Mouse (Mus musculus): Measurements from ENCODE around the gene Ccdc58. TPM values are rescaled to one million over a fixed set of nuclear protein-coding genes. Genes with fewer than 3 reads are reported as not detected.
A peak's percentile ranks its signal among the peaks of the same experiment; 100 is the strongest.
"Not testable (repeated sequence)": the region's sequence is repeated elsewhere in the genome, so short reads cannot be mapped to it uniquely, and the experiment has no call there.

Ccdc58 gene
- 10 to 100 TPM; 40.4 to 55.3 TPM for total RNA-seq (2021)
- long read RNA-seq, experiment 1, transcript Ccdc58-203 (5 exons, 1,073 nt) = major isoform, 30 of 41 reads
- long read RNA-seq, experiment 1, partial matches to known transcripts = 2 of 41 reads
- long read RNA-seq, experiment 1, other reads (novel, unspliced or antisense) = 6 of 41 reads
- long read RNA-seq, experiment 2, transcript Ccdc58-203 (5 exons, 1,073 nt) = major isoform, 5 of 8 reads
- long read RNA-seq, experiment 2, partial matches to known transcripts = 1 of 8 reads
- long read RNA-seq, experiment 2, other reads (novel, unspliced or antisense) = 0 of 8 reads

DNA sequence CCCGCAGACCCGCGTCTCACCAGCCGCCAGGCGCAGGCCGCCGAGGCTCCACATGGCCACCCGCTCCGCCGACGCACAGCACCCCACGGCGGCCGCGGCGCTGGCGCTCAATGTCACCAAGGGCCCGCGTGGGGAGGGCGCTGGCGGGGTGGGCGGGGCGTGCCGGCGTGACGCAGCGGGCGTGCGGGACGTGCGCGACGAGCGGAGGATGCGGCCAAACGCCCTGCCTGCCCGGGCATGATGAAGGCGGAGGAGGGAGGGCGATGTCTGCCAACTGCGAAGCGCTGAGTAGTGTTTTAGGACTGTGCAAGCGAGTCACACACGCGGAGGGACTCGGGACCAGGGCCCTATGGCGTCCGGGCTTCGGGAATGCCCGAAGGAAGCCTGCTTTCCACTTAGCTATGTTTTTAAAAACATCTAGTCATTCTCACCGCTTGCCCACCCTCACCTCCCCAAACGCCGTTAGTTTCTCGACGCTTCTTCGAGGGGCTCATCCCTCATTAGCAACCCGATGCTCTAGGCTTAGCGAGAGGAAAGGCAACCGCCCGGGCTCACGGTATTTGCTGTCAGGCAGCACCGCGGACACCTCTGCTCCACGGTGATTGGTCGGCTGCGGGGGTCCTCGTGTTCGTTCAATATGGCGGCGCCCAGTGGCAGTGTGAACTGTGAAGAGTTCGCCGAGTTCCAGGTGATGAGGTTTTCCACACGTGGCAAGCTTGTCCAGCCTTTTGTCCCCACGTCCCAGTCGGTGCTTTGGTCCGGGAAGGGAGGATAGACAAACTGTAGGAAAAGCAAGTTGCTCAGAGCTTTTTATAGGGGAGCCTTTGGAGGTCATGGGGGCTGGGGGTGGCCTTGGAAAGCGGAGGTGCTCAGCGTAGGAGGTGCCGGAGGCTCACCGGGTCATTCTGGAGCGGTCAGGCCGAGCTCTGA is at the start of gene Ccdc58, which contains the start of gene Fam162a:
Gene Ccdc58 (plus strand): TSS at position 236 of the 930 bp plus-strand sequence.
Gene Fam162a (minus strand): TSS at position 145 of the 930 bp plus-strand sequence.
- DNase-seq = peak; percentile 95 to 96

DNA sequence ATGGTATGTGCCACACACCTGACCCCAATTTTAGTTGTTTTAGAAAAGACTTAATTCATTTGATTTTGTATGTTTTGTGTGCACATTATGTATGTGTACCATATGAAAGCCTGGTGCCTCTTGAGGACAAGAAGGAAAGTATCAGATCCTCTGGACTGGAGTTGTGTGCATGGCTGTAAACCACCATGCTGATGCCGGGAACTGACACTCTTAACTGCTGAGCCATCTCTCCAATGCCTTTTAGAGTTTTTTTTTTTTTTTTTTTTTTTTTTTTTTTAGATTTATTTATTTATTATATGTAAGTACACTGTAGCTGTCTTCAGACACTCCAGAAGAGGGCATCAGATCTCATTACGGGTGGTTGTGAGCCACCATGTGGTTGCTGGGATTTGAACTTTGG is 43.4 kb upstream of the Ccdc58 start:
- DNase-seq = not testable (repeated sequence)

DNA sequence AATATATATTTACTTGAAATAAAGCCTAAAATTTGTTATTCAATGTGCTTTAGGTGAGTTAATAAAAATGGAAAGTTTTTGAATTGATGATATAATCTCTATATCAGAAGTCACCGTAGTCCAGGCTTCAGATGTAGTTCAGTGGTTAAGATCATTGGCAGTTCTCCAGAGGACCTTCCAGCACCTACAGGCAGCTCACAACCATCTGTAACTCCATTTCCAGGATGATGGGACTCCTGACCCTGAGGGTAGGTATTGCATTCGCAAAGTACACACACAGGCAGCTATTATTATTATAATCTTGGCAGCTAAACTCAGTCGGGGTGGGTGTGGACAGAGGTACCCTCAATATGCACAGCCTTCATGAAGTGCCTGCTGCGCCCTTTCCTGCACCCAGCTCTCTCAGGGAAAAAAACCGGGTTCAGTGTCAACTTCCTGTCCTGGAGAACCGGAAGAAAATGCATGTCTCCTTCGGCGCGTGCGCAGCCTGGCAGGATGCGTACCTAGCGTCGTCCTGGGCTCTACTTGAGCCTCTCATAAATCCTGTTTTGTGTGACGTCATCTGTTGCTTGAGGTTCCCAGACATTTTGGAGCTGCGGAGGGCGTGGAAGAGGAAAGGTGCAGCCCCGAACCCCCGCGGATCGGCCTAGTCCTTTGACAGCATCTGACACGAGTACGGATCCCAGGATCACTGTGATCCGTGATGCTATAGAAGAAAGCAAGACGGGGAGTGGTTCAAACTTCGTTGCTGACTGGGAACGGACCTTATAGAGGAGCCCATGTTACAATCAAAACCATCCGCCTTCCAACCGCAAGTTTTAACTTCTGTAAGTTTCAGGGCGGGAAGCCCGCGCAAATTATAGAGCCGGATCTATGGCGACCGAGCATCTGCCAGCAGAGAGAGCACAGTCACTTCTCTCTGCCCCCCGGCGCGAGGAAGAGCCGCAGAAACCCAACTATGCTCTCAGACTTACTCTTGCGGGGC is 30.6 kb upstream of the Ccdc58 start, which contains the start of gene Wdr5b:
Gene Wdr5b (plus strand): TSS at position 551 of the 985 bp plus-strand sequence.
- peak; percentile 90 to 93 for DNase-seq

DNA sequence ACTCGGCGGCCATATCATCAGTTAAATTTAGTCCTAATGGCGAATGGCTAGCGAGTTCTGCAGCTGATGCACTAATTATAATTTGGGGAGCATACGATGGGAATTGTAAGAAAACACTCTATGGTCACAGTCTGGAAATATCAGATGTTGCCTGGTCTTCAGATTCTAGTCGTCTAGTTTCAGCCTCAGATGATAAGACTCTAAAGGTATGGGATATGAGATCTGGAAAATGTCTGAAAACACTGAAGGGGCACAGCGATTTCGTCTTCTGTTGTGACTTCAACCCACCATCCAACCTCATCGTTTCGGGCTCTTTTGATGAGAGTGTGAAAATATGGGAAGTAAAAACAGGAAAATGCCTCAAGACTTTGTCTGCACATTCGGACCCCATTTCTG is 29.9 kb upstream of the Ccdc58 start:
- no peak for DNase-seq

DNA sequence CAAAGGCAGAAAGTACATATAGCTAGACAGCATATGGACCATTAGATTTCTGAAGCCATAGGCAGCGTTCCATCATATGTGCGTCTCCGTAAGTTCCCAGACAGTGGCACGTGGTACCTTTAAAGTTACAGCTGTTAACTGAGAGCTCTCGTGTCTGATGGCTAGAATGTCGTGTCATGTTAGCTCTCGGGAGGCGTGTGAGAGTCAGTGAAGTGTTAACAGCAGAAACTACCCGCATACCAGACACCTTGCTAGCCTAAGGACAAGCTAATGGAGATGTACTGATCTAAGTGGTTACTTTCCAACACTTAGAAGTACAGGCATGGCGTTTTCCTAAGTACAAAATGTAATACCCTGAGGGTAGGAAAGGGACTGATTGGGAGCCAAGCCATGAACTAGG is 28.4 kb upstream of the Ccdc58 start:
- DNase-seq = no peak

DNA sequence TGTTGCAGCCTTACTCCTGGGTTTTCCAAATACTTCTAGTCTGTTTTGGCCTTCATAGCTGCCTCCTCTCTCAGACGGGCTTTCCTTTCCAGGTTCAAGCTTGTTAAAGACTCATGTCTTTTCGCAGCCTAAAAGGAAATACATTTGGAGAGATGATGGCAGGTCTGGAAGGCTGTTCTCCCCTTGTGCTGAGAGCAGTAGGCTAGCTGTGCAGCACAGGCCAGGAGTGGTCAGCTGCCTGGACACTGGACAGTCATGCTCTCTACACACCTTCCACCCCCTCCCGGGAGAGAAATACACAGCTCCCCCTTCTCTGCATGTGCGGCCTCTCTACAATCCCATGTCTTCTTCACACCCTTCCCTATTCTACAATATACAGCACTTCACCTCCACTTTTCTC is 27.5 kb upstream of the Ccdc58 start:
- DNase-seq = no peak

DNA sequence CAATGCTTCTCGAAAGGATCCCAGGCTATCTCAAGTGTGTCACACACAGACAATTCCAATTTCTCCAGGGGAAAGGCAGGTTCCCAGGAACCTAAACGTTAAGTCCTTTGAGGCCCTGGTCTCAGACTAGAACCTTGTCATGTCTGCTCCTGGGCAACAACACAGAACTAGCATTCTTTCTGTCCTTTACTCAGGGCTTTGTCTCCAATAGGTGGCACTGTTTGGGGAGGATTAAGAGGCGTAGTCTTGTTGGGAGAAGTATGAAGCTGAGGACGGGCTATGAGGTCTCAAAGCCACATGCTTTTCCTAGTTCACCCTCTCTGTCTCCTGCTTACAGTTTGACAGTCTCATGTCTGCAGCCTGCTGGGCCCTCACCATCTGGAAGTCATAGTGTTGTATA is 23.9 kb upstream of the Ccdc58 start:
- no peak for DNase-seq

DNA sequence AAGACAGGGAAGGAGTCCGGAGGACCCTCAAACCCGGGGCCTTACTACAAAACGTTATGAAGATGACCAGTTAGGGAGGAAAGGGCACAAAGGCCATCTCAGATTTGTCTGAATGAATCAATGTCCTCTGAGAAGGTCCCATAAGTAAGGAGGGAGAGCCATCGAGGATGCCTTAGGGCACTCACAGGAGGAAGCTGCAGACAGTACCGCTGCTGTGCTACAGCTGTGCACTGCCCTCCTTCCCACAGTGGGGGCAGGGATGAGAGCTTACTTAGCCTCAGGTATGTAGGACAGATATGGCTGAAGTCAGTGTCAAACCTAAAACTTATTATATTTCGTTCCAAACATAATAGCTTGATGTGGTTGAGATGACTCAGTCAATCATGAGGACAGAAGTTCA is 20.0 kb upstream of the Ccdc58 start:
- no peak for DNase-seq

DNA sequence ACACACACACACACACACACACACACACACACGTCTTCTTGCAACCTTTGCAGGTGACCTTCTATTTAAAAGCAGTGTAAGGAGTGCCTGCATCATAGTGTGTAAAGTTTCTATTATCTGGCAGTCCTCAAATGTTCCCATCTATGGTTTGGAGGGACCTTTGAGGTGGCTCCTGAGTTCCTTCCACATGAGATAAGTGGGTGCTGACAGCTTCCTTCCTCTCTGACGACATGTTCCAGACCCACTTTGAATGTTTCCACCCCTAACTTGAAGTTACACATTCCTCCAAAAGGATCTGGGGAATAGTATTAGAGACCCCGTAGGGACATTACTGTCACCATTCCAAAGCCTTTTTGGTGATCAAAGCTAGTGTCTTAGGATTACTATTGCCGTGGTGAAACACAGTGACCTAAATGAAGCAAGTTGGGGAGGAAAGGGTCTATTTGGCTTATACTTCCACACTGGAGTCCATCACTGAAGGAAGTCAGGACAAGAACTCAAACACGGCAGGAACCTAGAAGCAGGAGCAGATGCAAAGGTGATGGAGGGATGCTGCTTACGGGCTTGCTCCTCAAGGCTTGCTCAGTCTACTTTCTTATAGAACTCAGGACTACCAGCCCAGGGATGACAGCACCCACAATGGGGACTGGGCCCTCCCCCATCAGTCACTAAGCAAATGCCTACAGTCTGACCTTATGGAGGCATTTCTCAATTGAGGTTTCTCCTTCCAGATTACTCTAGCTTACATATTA is 17.8 kb upstream of the Ccdc58 start:
- no peak for DNase-seq

DNA sequence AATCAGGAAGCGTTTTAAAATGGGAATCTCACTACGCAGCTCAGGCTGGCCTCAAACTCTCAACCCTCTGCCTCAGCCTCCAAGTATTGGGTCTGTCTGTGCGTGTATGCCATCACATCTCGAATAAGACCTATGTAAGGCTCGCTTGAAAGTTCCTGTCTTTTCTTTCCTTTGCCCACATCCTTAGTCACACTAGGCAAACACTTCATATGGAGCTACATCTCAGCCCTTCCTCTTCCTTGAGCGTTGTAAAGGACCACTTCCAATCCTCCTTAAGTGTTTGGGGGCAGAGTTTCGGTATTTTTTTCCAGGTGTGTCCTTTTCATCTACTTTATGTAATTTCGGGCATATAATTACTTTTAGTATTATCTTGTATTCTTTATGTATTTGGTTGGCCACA is 16.6 kb upstream of the Ccdc58 start:
- DNase-seq = no peak

DNA sequence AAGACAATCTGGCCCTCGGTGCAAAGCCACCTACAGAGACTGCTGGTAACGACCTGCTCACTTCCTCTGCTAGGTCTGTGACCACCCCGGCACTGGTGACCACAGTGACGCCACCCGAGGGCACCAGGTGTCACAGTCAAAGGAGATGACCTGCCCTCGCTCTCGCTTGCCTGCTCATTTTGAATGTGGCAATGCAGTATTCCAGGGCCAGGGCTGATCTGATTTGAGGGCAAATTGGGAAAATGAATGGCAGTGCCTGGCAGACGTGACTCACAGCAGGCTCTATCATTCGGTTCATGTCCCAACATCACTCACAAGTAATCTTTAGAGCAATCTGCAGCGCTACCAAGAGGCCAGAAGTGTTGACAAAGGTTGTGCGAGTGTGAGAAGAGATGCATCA is 15.1 kb upstream of the Ccdc58 start:
- peak in 1 of 2 experiments; percentile 31 for DNase-seq

DNA sequence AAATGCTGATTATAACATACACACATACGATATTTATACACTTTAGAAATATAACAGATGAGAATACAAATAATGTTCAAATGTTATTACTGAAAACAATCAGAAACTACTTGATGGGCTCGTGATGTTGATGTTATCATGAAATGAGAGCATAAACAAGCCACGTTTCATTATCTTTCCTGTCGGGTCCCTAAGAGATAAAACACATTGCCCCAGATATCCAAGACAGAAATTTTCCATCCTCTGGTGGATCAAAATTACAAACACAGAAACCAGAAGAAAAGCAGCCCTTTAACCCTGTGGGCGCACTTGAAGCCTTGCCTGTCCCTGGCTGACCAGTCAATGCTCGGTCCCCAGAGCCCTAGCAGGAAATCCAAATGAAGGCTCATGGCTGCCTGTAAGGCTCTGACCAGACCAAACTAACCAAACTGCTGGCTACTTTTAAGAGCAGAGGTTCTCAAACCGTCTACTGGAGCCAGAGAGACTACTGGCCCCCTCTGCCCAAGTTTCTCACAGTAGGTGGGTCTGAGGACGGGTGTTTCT is 13.5 kb upstream of the Ccdc58 start:
- DNase-seq = no peak

DNA sequence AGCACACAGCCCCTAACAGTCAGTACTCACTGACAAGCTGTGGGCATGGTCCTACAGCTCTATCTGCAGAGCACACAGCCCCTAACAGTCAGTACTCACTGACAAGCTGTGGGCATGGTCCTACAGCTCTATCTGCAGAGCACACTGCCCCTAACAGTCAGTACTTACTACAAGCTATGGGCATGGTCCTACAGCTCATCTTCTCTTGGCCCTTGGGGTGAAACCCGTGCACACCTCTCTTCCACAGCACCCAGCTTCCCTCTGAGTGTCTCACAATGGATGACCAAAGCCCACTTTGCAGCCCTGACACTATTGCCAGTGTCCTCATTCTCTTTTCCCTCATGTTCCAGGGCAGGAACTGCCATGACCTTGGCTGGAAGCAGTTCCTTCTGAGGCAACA is 9.0 kb upstream of the Ccdc58 start:
- DNase-seq = not testable (repeated sequence)

DNA sequence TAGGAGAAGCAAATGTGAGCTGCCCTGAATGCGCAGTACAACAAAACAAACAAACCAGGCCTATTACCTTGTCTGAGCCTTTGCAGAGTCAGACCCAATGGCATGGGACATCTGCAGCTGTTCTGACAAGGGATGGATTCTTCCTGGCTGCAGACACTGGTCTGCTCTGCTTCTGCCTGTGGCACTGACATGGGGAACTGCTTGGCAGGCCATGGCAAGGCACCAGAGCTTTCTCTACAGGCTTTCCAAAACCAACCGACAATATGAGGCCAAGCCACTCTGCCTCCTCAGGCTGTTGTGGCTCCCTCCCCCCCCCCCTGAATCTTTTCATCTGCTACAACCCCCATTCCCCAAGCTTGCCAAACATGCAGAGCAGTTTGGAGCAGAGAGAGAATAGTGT is 8.2 kb upstream of the Ccdc58 start:
- DNase-seq = no peak

DNA sequence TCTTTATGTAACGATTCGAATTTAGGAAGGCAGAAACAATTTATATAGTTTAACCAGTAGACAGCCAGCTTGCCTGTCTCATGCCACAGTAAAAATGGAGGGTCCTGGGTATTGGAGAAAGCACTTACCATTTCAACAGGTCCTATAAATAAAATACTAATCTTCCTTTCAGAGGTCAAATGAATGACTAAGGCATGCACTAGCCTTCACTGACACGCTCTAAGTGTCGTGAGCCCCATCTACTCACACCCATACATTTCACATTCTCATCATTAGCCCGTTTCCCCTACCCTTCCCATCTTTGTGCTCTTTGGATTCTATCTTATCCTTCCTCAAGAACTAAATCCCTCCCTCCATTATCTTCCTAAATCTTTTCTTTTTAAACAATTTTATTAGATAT is 6.6 kb upstream of the Ccdc58 start:
- no peak for DNase-seq

DNA sequence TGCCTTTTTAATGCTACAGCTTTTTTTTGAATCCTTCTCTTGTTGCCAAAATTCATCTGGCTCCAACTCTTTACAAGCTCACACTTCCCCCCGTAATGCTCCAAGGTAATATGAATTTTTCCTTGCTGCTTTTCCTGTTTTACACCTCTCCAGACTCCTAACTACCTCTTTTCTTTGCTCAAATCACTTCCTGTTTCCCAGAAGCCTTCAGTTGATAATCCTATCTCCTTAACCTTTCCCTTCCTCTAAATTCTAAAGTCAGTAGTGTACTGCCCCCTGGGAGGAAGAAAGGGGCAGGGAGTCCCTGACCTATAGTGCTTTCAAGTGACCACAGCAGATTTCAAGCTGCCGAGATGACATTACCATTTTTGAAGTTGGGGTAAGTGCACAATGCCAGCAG is 3.8 kb upstream of the Ccdc58 start:
- DNase-seq = no peak

DNA sequence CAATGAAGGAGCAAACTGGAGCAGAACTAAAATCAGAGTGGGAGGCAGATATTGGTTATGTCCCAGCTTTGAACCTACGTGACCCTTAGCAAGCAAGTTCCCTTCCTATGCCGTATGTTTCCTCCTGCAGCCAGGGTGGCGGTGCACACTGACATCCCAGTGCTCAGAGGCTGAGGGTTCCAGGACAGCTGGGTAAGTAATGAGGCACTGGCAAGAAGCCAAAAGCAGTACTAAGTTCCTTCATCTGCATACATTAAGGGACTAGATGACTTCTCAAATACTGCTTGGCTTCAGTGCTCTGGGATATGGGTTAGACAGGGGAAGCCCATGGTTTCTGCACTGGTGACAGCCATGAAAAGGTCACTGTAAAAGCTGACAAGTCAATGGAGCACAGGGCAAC is 3.1 kb upstream of the Ccdc58 start:
- no peak for DNase-seq

DNA sequence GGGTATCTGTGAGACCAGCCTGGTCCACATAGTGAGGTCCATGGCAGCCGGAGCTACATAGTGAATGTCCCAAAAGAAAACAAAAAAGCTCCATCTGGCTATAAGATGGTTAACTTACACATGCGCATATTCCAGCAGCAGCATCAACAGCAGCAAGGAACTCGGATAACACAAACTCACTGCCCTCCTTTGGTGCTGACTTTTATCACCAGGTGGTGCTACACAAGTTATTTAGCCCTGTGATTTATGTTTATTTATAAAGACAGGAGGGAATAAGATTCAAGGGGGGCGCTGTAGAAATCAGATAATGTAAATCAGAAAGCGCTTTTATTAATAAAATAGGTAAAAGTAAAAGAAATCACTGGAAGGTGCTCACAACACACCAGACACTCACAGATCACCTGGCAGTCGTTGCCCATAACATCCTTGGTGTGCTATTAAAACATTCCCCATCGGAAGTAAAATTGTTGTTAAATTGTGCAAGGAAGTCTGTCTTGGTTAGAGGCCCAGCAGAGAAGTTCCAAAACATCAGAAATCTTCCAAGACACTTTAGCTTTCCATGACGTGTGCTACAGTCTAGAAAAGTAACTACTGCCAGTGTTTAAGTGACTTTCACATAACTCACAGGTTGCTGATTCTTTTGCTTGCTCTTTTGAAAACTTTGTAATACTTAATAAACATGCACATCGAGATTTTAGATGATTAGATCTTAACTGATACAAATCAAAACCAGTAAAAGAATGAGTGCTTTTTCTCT is 1.5 kb upstream of the Ccdc58 start:
- DNase-seq = no peak

DNA sequence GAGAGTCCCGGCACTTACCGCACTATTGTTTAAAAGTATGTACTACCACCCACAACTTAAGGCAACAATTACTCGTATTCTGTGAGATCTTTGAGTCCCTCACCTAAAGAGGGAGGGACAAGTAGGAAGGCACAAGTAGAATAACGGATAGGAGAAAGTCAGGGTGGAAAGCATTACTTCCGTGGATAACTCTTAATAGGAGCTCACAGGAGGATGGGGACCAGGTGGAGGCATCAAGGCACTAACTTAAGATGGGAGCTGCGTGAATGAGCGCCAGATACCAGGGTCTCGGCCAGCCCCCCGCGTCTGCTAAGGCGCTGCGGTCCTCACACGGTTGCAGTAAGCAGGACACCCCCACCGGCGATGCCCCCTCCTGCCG is 425 bp upstream of the Ccdc58 start:
- no peak for DNase-seq

DNA sequence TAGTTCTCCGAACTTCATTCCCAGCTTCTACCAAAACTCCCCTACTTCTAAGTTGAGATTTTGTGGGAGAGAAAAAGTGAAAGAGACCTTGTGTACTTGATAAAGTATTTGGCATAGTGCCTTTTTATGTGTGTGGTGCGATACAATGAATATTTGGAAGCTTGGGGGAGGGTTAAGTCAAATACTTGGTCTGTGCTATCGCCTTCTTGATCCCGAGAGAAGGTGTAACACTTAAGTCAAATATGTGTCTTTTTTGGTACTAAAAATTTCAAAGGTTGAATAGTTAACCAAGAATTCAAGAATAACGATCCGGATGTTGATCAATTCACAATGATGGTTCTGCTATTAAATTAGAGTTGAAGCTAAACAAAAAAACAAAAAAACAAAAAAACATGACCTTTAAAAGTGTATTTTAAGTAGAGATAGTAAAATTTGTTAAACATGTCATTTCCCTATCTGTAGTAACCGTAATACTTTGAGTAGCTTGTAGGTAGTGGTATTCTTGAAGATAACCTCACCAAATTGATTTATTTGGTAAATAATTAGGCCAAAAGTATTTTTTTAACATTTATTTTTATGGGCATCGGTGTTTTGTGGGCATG is 1.0 kb downstream of the Ccdc58 start:
- DNase-seq = no peak
